Mouse (Mus musculus): ENCODE measurements around the gene Chid1. TPM values are rescaled to one million over a fixed set of nuclear protein-coding genes. Genes with fewer than 3 reads are reported as not detected.

The Chid1 gene
- total RNA-seq, 2 experiments from 2014 or later: 11.2 to 13.1 TPM

Other genes starting within 250 kb of the Chid1 start
- gene Drd4, start 247.9 kb downstream of the Chid1 start, total RNA-seq (2021): not detected
- 10 to 100 TPM in 1 of 2 experiments, 1 to 10 TPM in 1; 8.9 to 13.2 TPM for gene Deaf1, start 212.2 kb downstream of the Chid1 start, total RNA-seq (2021)
- gene Tmem80, start 212.1 kb downstream of the Chid1 start, total RNA-seq (2021): 10 to 100 TPM; 13.7 to 13.9 TPM
- 1 to 10 TPM; 1.1 to 2.3 TPM for gene Eps8l2, start 201.0 kb downstream of the Chid1 start, total RNA-seq (2021)
- 10 to 100 TPM; 84.5 to 85.6 TPM for gene Taldo1, start 147.7 kb downstream of the Chid1 start, total RNA-seq (2021)
- gene Gatd1, start 125.7 kb downstream of the Chid1 start, total RNA-seq (2021): 1 to 10 TPM; 6.6 to 7.5 TPM
- gene Cend1, start 110.4 kb downstream of the Chid1 start, total RNA-seq (2021): under 1 TPM; 0.39 to 0.47 TPM
- 10 to 100 TPM; 18.2 to 21.3 TPM for gene Slc25a22, start 102.0 kb downstream of the Chid1 start, total RNA-seq (2021)
- gene Pidd1, start 95.8 kb downstream of the Chid1 start, total RNA-seq (2021): under 1 TPM; 0.09 to 0.14 TPM
- 100 to 1,000 TPM; 526 to 630 TPM for gene Rplp2, start 92.5 kb downstream of the Chid1 start, total RNA-seq (2021)
- 100 to 1,000 TPM; 288 to 309 TPM for gene Pnpla2, start 84.7 kb downstream of the Chid1 start, total RNA-seq (2021)
- gene Cracr2b, start 78.8 kb downstream of the Chid1 start, total RNA-seq (2021): 1 to 10 TPM; 7.2 to 8.9 TPM
- gene Cd151, start 72.5 kb downstream of the Chid1 start, total RNA-seq (2021): 10 to 100 TPM; 82.6 to 90.7 TPM
- 10 to 100 TPM; 62.0 to 64.3 TPM for gene Polr2l, start 64.7 kb downstream of the Chid1 start, total RNA-seq (2021)
- gene Tspan4, start 64.6 kb downstream of the Chid1 start, total RNA-seq (2021): 1 to 10 TPM; 6.6 to 7.1 TPM
- 10 to 100 TPM; 51.7 to 56.6 TPM for gene Ap2a2, start 22.3 kb upstream of the Chid1 start, total RNA-seq (2021)
- not detected for gene Muc6, start 115.5 kb upstream of the Chid1 start, total RNA-seq (2021)
- not detected for gene Muc2, start 150.5 kb upstream of the Chid1 start, total RNA-seq (2021)
- not detected for gene Muc5ac, start 249.1 kb upstream of the Chid1 start, total RNA-seq (2021)